Mouse (Mus musculus) right cerebral cortex, postnatal 10 days (tissue): Measurements from ENCODE around the gene Trim17.
A peak's percentile ranks its signal among the peaks of the same experiment; 100 is the strongest.

ENCODE experiments used
- DNase-seq, 2 experiments: peaks; one replicate each; pipeline ENCODE4 v3.0.0; 2021; ENCODE audit warnings: low spot score in 2 of 2

Gene Trim17

GRCm38 (mm10) chr11:58991911-58992310, 37.4 kb downstream of the Trim17 start:
- DNase-seq, result no peak

DNA sequence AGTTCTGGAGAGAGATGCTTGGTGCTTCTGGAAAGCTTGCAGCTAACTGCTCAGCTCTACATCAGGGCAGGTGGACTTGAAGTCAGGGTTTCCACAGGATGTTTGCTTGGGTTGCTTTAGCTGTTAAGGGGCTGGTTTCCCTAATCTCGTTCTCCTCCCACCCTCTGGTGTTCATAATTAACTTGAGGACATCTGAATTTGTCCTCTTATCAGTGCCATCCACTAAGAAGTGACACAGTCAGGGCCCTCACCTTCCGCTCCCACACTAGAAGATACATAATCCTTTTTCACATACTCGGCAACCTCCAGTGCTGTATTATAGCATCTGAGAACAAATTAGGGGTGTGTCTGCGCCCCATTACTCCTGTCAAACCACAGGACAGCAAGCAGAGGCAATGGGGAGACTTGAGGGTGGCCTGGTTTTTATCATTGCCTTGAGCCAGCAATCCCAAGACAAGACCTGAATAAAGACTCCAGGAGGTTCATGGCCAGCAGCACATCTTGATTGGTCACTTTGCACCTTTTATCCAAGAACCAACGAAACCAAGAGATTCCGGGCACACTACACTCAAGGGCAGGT, 38.7 kb downstream of the Trim17 start:
- DNase-seq, result no peak

GRCm38 (mm10) chr11:58994337-58994826, 39.9 kb downstream of the Trim17 start:
- DNase-seq, result peak; percentile 59 to 65

- DNase-seq, result no peak
Measured at GRCm38 (mm10) chr11:58995061-58995806, 40.7 kb downstream of the Trim17 start.

DNA sequence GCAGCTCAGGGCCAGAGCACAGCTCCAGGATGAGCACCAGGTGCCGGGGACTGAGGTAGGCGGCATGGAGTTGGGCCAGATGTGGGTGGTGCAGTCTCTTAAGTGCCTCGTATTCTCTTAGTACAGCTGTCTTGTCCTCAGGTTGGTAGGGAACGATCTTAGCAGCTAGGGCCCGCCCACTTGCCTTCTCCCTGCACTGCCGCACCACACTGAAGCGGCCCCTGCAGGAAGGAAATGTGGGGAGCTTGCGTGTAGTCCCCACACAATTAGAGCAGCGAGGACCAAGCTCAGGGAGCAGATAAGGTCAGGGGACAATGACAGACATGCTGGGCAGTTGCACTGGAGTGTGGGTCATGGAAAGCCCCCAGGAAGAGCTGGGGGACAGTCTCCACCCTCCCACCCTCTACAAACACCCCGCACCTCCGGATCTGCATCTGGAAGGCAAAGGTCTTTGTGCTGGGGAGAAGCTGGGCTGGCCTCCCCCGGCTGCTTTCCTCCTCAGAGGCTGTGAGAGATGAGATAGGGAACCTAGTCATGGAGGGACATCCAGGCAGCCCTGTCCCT, 41.4 kb downstream of the Trim17 start:
- no peak for DNase-seq

DNA sequence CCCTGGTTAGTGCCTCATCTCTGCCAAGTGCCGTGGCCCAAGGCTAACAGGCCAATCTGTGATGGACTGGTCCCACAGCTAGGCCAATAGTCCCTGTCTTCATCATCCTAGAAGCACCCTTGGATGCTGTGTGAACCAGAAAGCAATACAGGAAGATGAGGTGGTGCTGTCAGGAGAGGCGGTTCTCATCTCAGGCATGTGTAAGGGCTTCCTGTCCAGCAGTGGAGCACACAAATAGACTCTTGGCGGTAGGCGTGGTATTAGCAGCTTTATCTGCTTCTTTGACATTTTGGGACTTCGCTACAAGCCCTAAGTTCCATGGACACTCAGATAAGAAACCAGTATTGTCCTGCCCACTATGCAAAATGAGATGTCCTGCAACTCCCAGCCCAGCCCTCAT, 43.1 kb downstream of the Trim17 start:
- DNase-seq, result no peak

GRCm38 (mm10) chr11:58999158-58999557, 44.7 kb downstream of the Trim17 start:
- DNase-seq, result no peak

- DNase-seq, result no peak
Measured at GRCm38 (mm10) chr11:58999830-59000229, 45.3 kb downstream of the Trim17 start.

- no peak for DNase-seq
Measured at GRCm38 (mm10) chr11:59000635-59001034, 46.1 kb downstream of the Trim17 start.

DNA sequence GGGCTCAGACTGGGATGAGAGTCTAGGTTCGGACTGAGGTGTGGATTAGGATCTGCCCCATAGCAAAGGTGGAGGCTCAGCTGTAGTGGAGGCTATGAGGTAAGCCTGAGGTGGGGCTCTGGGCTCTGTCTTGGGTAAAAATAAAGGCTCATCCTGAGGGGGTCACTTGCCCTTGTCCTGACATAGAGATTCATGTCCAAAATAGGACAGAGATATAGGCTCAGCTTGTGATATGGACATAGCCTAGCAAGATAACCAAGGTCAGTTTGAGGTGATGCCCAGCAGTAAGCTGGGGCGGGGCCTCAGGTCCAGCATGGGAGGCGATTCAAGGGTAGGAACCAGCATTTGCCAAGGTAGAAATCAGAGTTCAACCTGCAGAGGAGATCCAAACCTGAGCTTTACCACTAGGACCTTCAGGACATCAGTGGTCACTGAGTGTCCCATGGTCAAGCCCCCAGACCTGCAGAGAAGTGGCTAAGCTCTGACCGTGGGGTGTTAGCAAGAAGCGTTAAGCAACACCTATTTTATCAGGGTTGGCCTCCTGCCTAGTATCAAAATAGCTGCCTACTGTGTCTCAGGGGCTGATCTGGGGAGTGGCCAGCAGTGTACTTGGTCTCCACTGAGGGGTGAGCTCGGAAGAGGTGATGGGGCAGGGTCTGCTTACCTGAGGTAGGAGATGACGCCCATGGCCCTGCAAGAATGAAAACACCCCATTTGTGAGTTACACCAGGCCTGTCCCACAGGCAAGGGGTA, 48.0 kb downstream of the Trim17 start:
- no peak for DNase-seq

GRCm38 (mm10) chr11:59015052-59015451, 60.6 kb downstream of the Trim17 start:
- DNase-seq, result no peak
